Mouse (Mus musculus): ENCODE results near the gene Ppp1r14a.

The Ppp1r14a gene

GRCm38 (mm10) chr7:29334156-29334555, 45.0 kb downstream of the Ppp1r14a start:
- DNase-seq (ENCODE audit: low spot score), result no peak

GRCm38 (mm10) chr7:29335276-29335675, 46.2 kb downstream of the Ppp1r14a start:
- no peak for DNase-seq (ENCODE audit: low spot score)

GRCm38 (mm10) chr7:29335841-29336671, 46.9 kb downstream of the Ppp1r14a start:
- no peak for DNase-seq (ENCODE audit: low spot score)

GRCm38 (mm10) chr7:29336795-29337319, 47.7 kb downstream of the Ppp1r14a start:
- no peak for DNase-seq (ENCODE audit: low spot score)

- no peak for DNase-seq (ENCODE audit: low spot score)
Observed at GRCm38 (mm10) chr7:29337766-29338165, 48.7 kb downstream of the Ppp1r14a start.

GRCm38 (mm10) chr7:29338351-29338919, 49.3 kb downstream of the Ppp1r14a start:
- DNase-seq (ENCODE audit: low spot score), result no peak

GRCm38 (mm10) chr7:29338984-29339679, 50.0 kb downstream of the Ppp1r14a start:
- no peak for DNase-seq (ENCODE audit: low spot score)

GRCm38 (mm10) chr7:29340247-29340646, 51.1 kb downstream of the Ppp1r14a start:
- DNase-seq (ENCODE audit: low spot score), result no peak

- DNase-seq (ENCODE audit: low spot score), result no peak
Observed at GRCm38 (mm10) chr7:29340838-29341237, 51.7 kb downstream of the Ppp1r14a start.

- DNase-seq (ENCODE audit: low spot score), result no peak
Observed at GRCm38 (mm10) chr7:29341722-29342121, 52.6 kb downstream of the Ppp1r14a start.

- no peak for DNase-seq (ENCODE audit: low spot score)
Observed at GRCm38 (mm10) chr7:29342489-29343092, 53.5 kb downstream of the Ppp1r14a start.

Data from ovary, postnatal 14 days (tissue).